Mouse (Mus musculus): ENCODE results near the gene Ttc39d. TPM values are rescaled to one million over a fixed set of nuclear protein-coding genes. Genes with fewer than 3 reads are reported as not detected.

The Ttc39d gene
- polyA plus RNA-seq, 1 experiment from 2014 or later: 0.10 TPM

Other genes with a start within 250 kb of the Ttc39d start
- 55.8 and 56.0 TPM in 2 replicates for gene Hnrnpll, start 145.1 kb upstream of the Ttc39d start, polyA plus RNA-seq (2015; fragmentation: Nextera tagmentation; extraction: Ambion mirVana)
- gene Galm, start 80.0 kb upstream of the Ttc39d start, polyA plus RNA-seq (2015; fragmentation: Nextera tagmentation; extraction: Ambion mirVana): 1.9 and 4.0 TPM in 2 replicates
- gene Srsf7, start 153 bp upstream of the Ttc39d start, polyA plus RNA-seq (2015; fragmentation: Nextera tagmentation; extraction: Ambion mirVana): 356 and 410 TPM in 2 replicates
- gene Gemin6, start 17.0 kb downstream of the Ttc39d start, polyA plus RNA-seq (2015; fragmentation: Nextera tagmentation; extraction: Ambion mirVana): 18.8 and 23.9 TPM in 2 replicates
- gene Morn2, start 82.7 kb downstream of the Ttc39d start, polyA plus RNA-seq (2015; fragmentation: Nextera tagmentation; extraction: Ambion mirVana): 45.4 and 51.6 TPM in 2 replicates
- 43.0 and 50.5 TPM in 2 replicates for gene Dhx57, start 83.0 kb downstream of the Ttc39d start, polyA plus RNA-seq (2015; fragmentation: Nextera tagmentation; extraction: Ambion mirVana)
- 0.96 and 1.1 TPM in 2 replicates for gene Arhgef33, start 99.9 kb downstream of the Ttc39d start, polyA plus RNA-seq (2015; fragmentation: Nextera tagmentation; extraction: Ambion mirVana)
- gene Gm10190, start 166.1 kb downstream of the Ttc39d start, polyA plus RNA-seq (2015; fragmentation: Nextera tagmentation; extraction: Ambion mirVana): 2.5 and 3.7 TPM in 2 replicates

Data from neural tube, embryonic 15.5 days (tissue).